Mouse (Mus musculus): ENCODE data around the gene Fam151b.

Gene Fam151b

GRCm38 (mm10) chr13:92419630-92420029 is 64.2 kb downstream of the Fam151b start:
- ATAC-seq (ENCODE audit: low TSS enrichment), result no peak

GRCm38 (mm10) chr13:92410486-92410885 is 73.3 kb downstream of the Fam151b start:
- ATAC-seq (ENCODE audit: low TSS enrichment), result no peak

- ATAC-seq (ENCODE audit: low TSS enrichment), result no peak
Observed at GRCm38 (mm10) chr13:92403496-92403895, 80.3 kb downstream of the Fam151b start.

- no peak for ATAC-seq (ENCODE audit: low TSS enrichment)
Observed at GRCm38 (mm10) chr13:92402063-92402462, 81.8 kb downstream of the Fam151b start.
